Mouse (Mus musculus) liver, embryonic 11.5 days (tissue): ENCODE results near the gene Esrrg. TPM values are rescaled to one million over a fixed set of nuclear protein-coding genes. Genes with fewer than 3 reads are reported as not detected.

ENCODE experiments used
- ATAC-seq: fragments of 200-750 bp; cut with Nextera tagmentation; replicated peaks from 2 replicates; pipeline ENCODE4 v1.8.0; 2017; ENCODE audit warnings: moderate number of reproducible peaks, mild to moderate bottlenecking, moderate TSS enrichment, moderate library complexity; ENCODE audit not compliant: low FRiP score
- DNase-seq: peaks from one replicate; pipeline ENCODE4 v3.0.0-alpha.2; 2017; ENCODE audit warnings: low spot score
- H3K27ac ChIP-seq: fragments of 300-500 bp; sonication (generic); 2 replicates; pipeline ENCODE4 v1.5.1; 2014; ENCODE audit warnings: mild to moderate bottlenecking, low read depth, low read length, control low read depth
- H3K27me3 ChIP-seq: fragments of 300-500 bp; sonication (generic); replicated peaks from 2 replicates; pipeline ENCODE4 v1.6.1; 2014; ENCODE audit warnings: low read length, mixed read lengths; ENCODE audit not compliant: control insufficient read depth, insufficient read depth
- H3K36me3 ChIP-seq: fragments of 300-500 bp; sonication (generic); 2 replicates; pipeline ENCODE4 v1.6.1; 2014; ENCODE audit warnings: mild to moderate bottlenecking, low read length, moderate library complexity, mixed read lengths; ENCODE audit not compliant: control insufficient read depth, insufficient read depth
- H3K4me1 ChIP-seq: fragments of 300-500 bp; sonication (generic); replicated peaks from 2 replicates; pipeline ENCODE4 v1.6.1; 2014; ENCODE audit warnings: low read length, mixed read lengths; ENCODE audit not compliant: control insufficient read depth, insufficient read depth
- H3K4me2 ChIP-seq: fragments of 300-500 bp; sonication (generic); 2 replicates; pipeline ENCODE4 v1.6.1; 2014; ENCODE audit warnings: mild to moderate bottlenecking, control low read depth, moderate library complexity
- H3K4me3 ChIP-seq: fragments of 300-500 bp; sonication (generic); 2 replicates; pipeline ENCODE4 v1.5.1; 2014; ENCODE audit warnings: low read depth, low read length, control low read depth
- H3K9ac ChIP-seq: fragments of 300-500 bp; sonication (generic); 2 replicates; pipeline ENCODE4 v1.6.1; 2014; ENCODE audit warnings: low read depth, low read length, control low read depth
- H3K9me3 ChIP-seq: fragments of 300-500 bp; sonication (generic); 2 replicates; pipeline ENCODE4 v1.6.1; 2016; ENCODE audit warnings: low read length, inconsistent platforms, mixed read lengths; ENCODE audit not compliant: control insufficient read depth
- WGBS: fragments of 180-500 bp; shearing (Covaris S2); extraction: QIAGEN DNeasy Blood & Tissue Kit; methylation state at CpG from one replicate; pipeline ENCODE4 v1.1.7; 2014; 5-methylcytosine and 5-hydroxymethylcytosine counted together
- polyA plus RNA-seq: library from polyadenylated mRNA; unstranded; fragments of >200 nt; fragmentation: Nextera tagmentation; extraction: Ambion mirVana; gene quantifications from 2 replicates; pipeline ENCODE4 v1.2.1, GENCODE M21; 2014

The Esrrg gene
- polyA plus RNA-seq, 1 experiment from 2014 or later, result 0.95 TPM

- Histone ChIP-seq H3K27me3 (no peaks in the 10 kb centered on the region), H3K27ac (no peak overlapping the region), H3K4me2 (no peak overlapping the region), H3K4me3 (no peak overlapping the region), H3K9ac (no peak overlapping the region), H3K4me1 (no peaks in the 10 kb centered on the region), H3K36me3 (no peaks in the 10 kb centered on the region), H3K9me3 (no peaks in the 10 kb centered on the region)
- DNase-seq (no peak), ATAC-seq (no peak)
- WGBS, result 73% methylated on average over 5 of the region's 5 CpGs
Observed at GRCm38 (mm10) chr1:187808391-187808922, 199.9 kb downstream of the Esrrg start.

GRCm38 (mm10) chr1:187809546-187809945 is 201.0 kb downstream of the Esrrg start:
- no peak overlapping the region for H3K9ac ChIP-seq
- H3K36me3 ChIP-seq, result no peaks in the 10 kb centered on the region
- no peaks in the 10 kb centered on the region for H3K4me1 ChIP-seq
- WGBS, result 82% methylated on average over 3 of the region's 3 CpGs
- DNase-seq (no peak), ATAC-seq (no peak)
- no peak overlapping the region for H3K4me3 ChIP-seq
- H3K27me3 ChIP-seq, result no peaks in the 10 kb centered on the region
- no peaks in the 10 kb centered on the region for H3K9me3 ChIP-seq
- H3K4me2 ChIP-seq, result no peak overlapping the region
- H3K27ac ChIP-seq, result no peak overlapping the region

GRCm38 (mm10) chr1:187819406-187819805 is 210.8 kb downstream of the Esrrg start:
- no peaks in the 10 kb centered on the region for H3K9me3 ChIP-seq
- H3K4me2 ChIP-seq, result no peak overlapping the region

GRCm38 (mm10) chr1:187821368-187821811 is 212.8 kb downstream of the Esrrg start:
- H3K4me3 ChIP-seq, result no peak overlapping the region
- no peak overlapping the region for H3K27ac ChIP-seq
- no peaks in the 10 kb centered on the region for H3K36me3 ChIP-seq
- ATAC-seq, result no peak
- H3K9ac ChIP-seq, result no peak overlapping the region
- WGBS, result 76% methylated on average over 13 of the region's 13 CpGs
- no peaks in the 10 kb centered on the region for H3K4me1 ChIP-seq
- no peak overlapping the region for H3K4me2 ChIP-seq
- H3K9me3 ChIP-seq, result no peaks in the 10 kb centered on the region
- H3K27me3 ChIP-seq, result no peaks in the 10 kb centered on the region
- DNase-seq, result no peak

More at GRCm38 (mm10) chr1:187819406-187819805, 210.8 kb downstream of the Esrrg start:
- 83% methylated on average over 5 of the region's 5 CpGs for WGBS
- H3K9ac ChIP-seq, result no peak overlapping the region
- H3K36me3 ChIP-seq, result no peaks in the 10 kb centered on the region
- ATAC-seq, result no peak
- H3K4me1 ChIP-seq, result no peaks in the 10 kb centered on the region
- H3K27ac ChIP-seq, result no peak overlapping the region
- no peak for DNase-seq
- H3K27me3 ChIP-seq, result no peaks in the 10 kb centered on the region
- H3K4me3 ChIP-seq, result no peak overlapping the region

GRCm38 (mm10) chr1:187823351-187823750 is 214.8 kb downstream of the Esrrg start:
- H3K27ac ChIP-seq, result no peak overlapping the region
- no peak overlapping the region for H3K9ac ChIP-seq
- no peak for ATAC-seq
- no peaks in the 10 kb centered on the region for H3K4me1 ChIP-seq
- no peaks in the 10 kb centered on the region for H3K27me3 ChIP-seq
- H3K4me3 ChIP-seq, result no peak overlapping the region
- 80% methylated on average over 5 of the region's 5 CpGs for WGBS
- no peaks in the 10 kb centered on the region for H3K36me3 ChIP-seq
- H3K9me3 ChIP-seq, result no peaks in the 10 kb centered on the region
- H3K4me2 ChIP-seq, result no peak overlapping the region
- no peak for DNase-seq

GRCm38 (mm10) chr1:187825421-187826097 is 217.0 kb downstream of the Esrrg start:
- DNase-seq, result no peak
- Histone ChIP-seq H3K9me3 (no peaks in the 10 kb centered on the region), H3K9ac (no peak overlapping the region), H3K4me2 (no peak overlapping the region), H3K27me3 (no peaks in the 10 kb centered on the region), H3K27ac (no peak overlapping the region), H3K4me1 (no peaks in the 10 kb centered on the region), H3K36me3 (no peaks in the 10 kb centered on the region), H3K4me3 (no peak overlapping the region)
- WGBS, result 80% methylated on average over 9 of the region's 9 CpGs
- ATAC-seq, result no peak

- ATAC-seq (no peak), DNase-seq (no peak)
- H3K4me3 ChIP-seq, result no peak overlapping the region
- H3K4me2 ChIP-seq, result no peak overlapping the region
- H3K4me1 ChIP-seq, result no peaks in the 10 kb centered on the region
- H3K9ac ChIP-seq, result no peak overlapping the region
- no peak overlapping the region for H3K27ac ChIP-seq
- WGBS, result 71% methylated on average over 1 of the region's 1 CpGs
- no peaks in the 10 kb centered on the region for H3K36me3 ChIP-seq
- no peaks in the 10 kb centered on the region for H3K27me3 ChIP-seq
- H3K9me3 ChIP-seq, result no peaks in the 10 kb centered on the region
Observed at GRCm38 (mm10) chr1:187826140-187826539, 217.5 kb downstream of the Esrrg start.

GRCm38 (mm10) chr1:187826869-187827268 is 218.3 kb downstream of the Esrrg start:
- Histone ChIP-seq H3K4me2 (no peak overlapping the region), H3K4me3 (no peak overlapping the region), H3K4me1 (no peaks in the 10 kb centered on the region), H3K27ac (no peak overlapping the region), H3K9me3 (no peaks in the 10 kb centered on the region), H3K9ac (no peak overlapping the region), H3K27me3 (no peaks in the 10 kb centered on the region), H3K36me3 (no peaks in the 10 kb centered on the region)
- ATAC-seq, result no peak
- WGBS, result 62% methylated on average over 5 of the region's 5 CpGs
- DNase-seq, result no peak

GRCm38 (mm10) chr1:187830937-187831336 is 222.3 kb downstream of the Esrrg start:
- no peak for DNase-seq
- 85% methylated on average over 7 of the region's 7 CpGs for WGBS
- H3K36me3 ChIP-seq, result no peaks in the 10 kb centered on the region
- H3K27me3 ChIP-seq, result no peaks in the 10 kb centered on the region
- H3K4me2 ChIP-seq, result no peak overlapping the region
- ATAC-seq, result no peak
- no peak overlapping the region for H3K9ac ChIP-seq
- H3K4me3 ChIP-seq, result no peak overlapping the region
- H3K27ac ChIP-seq, result no peak overlapping the region
- no peaks in the 10 kb centered on the region for H3K9me3 ChIP-seq
- no peaks in the 10 kb centered on the region for H3K4me1 ChIP-seq
